Mouse (Mus musculus) ovary, adult 18-20 months (tissue): ENCODE measurements around the gene Tmem116.

Source experiments
- DNase-seq: peaks from one replicate; pipeline ENCODE4 v3.0.0; 2022; ENCODE audit warnings: low spot score, mixed read lengths

The Tmem116 gene

DNA sequence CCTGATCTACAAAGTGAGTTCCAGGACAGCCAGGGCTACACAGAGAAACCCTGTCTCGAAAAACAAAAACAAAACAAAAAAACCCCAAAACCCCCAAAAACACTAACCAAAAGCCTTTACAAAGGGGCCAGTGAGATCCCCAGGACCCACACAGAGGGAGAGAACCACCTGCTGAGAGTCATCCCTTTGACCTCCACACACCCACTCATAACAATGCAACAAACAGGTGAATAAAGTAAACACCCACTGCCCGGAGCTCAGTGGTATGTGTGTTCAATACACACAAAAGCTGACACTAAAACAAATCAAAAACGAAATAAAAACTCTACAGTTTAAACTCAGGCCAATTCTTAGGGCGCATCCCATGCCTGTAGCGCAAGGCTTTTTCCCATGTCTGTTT is 88.4 kb downstream of the Tmem116 start:
- DNase-seq: no peak

DNA sequence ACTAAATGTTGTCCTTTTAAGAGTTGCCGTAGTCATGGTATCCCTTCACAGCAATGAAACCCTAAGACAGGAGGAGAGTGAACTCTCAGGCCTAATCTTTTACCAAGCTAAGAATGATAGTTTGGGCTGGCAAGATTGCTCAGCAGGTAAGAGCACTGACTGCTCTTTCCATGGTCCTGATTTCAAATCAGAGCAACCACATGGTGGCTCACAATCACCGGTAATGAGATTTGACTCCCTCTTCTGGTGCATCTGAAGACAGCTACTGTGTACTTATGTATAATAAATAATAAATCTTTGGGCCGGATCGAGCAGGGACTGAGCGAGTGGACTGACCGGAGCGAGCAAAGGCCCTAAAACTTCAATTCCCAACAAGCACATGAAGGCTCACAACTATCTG is 89.5 kb downstream of the Tmem116 start:
- DNase-seq: no peak

DNA sequence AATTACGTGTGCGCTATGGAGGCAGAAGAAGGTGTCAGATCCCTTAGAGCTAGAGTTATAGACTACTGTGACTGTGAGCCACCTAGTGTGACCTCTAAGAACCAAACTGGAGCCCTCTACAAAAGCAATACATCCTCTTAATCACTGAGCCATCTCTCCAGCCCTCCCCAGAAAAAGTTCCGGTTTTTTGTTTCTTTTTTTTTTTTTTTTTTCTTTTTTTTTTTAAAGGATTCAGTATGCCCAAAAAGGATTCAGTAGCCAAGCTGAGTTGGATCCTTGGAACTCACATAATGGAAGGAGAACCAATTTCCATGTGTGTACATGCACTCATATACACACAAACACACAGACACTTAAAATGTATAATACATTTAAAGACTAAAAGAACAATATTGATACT is 91.7 kb downstream of the Tmem116 start:
- no peak for DNase-seq

DNA sequence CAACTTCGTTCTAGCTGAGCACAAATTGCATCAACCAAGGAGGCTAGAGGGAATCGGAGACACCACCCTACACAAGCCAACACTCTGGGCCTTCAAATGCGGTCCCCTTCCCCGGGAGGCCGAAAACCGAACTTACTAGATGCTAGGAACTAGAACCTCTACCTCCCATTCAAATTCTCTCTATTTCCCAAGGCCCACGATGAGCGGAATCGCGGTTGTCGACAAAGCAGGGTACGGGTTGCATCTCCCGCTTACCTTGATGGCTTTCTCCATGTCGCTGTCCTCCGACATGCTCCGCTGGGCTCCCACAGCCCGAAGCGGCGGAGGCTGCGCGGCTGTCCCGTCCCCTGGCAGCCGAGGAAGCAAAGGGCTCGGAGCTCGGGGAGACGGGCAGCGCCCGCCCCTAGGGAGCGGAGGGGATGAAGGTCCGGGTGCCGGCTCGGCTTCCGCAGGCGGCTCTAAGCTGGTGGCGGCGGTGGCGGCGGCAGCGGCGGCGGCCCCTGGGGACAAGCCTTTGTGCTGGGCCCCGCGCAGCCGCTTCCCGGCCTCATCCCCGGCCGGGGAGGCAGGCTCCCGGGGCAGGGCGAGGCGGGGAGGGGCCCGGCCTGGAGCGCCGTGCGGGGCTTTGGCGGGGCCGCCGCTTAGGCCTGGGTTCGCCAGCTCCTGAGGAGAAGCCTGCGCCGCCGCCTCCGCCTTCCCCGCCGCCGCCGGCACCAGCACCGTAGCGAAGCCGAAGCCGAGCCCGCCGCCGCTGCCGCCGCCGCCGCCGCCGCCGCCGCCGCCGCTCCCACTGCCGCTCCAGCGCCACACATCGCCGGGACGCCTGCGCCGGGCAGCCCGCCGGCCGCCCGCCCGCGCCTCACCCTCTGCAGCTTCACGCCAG is 93.5 kb downstream of the Tmem116 start, which contains the start of the genes Adam1a and Gm42878:
Gene Adam1a (minus strand): TSS at position 573 of the 883 bp plus-strand sequence.
Gene Gm42878 (minus strand): TSS at position 573 of the 883 bp plus-strand sequence.
- DNase-seq: no peak

DNA sequence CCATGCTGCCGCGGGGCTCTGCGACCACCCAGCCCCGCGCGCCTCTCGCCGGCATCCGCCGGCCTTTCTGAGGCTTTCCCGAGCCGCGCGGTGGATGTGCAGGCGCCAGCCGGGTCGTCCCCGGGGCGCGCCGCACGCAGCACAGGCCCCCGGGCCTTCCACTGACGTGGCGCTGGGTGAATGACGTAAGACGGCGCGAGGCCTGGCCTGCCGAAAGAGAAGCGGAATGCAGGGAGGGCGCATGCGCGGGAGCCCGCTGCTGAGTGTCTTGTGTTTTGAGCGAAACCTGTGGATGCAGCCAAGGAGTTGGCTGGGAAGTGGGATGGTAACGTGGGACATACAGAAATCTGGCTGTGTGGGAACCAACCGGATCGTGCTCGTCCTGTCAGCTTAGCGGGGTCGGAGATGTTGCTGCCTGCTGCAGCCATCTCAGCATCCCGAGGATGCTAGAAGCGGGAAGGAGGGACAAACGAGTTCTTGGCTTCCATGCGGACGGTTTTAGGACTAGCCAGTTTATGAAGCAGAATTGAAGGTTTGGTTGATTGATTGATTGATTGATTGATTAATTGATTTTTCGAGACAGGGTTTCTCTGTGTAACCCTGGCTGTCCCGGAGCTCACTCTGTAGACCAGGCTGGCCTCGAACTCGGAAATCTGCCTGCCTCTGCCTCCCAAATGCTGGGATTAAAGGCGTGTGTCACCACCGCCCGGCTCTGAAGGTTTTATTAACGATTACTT is 94.3 kb downstream of the Tmem116 start, which contains the start of gene Mapkapk5:
Gene Mapkapk5 (minus strand): TSS at position 113 of the 737 bp plus-strand sequence.
- DNase-seq: peak; percentile 92

DNA sequence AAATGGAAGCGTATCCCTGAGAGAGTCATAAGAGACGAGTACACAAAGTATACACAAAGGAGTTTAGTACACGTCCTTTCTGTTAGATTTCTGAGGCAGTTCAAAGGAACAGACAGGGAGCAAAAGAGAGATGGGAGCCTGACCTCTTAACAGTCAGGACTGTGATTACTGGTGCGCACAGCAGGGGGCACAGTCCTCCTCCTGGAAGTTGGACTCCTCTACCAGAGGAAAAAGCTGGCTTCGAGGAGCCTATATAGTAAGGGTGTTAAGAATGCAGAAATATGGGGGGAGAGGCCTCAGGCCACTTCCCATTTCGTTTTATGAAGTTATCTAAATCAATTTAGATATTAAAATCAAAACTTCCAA is 94.8 kb downstream of the Tmem116 start:
- DNase-seq: no peak

DNA sequence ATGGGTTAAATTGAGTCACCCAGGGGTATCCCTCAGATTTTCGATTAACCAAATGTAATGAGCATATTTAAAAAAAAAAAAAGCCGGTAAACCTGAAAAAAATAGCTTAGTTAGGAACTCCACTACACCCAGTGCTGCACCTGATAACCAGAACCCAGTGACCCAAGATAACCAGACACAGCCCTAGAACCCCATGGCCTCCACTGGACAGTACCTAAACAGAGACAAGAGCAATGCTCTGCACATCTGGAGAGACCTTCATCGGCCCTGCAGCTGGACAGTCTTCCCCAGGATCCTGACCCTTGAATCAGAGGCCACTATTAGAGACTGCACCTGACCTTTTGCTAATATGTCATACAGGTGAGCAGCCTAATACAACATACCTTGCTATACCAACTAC is 95.4 kb downstream of the Tmem116 start:
- no peak for DNase-seq

DNA sequence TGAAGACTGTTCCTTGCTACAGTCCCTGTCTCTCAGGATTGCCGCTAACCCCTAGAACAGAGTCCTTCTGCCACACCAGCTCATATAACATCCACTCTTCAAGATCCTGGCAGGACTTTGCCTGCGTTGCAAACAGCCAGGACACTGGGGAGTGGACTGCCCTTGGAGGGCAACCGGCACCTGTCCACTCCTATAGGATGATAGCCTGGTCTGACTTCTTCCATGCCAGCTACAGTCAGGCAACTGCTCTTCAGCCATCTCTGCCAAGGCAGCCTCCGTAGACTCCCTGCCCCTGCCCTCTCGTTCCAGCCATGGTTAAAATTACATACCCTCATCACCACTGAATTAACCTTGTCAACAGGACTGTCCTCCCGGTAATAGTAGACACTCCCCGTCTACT is 97.5 kb downstream of the Tmem116 start:
- no peak for DNase-seq

DNA sequence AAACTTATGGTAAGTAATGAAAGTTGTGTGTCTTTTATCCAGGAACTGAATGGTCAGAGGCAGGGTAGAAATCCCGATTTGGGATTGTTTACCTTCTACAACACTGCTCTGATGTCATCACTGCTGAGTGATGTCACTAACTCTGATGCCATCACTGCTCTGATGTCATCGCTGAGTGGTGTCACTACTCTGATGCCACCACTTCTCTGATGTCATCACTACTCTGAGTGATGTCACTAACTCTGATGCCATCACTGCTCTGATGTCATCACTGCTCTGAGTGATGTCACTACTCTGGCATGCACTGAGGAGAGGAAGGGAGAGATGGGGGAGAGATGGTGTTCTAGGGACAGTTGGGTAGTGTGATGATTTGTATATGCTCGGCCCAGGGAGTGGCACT is 110.7 kb downstream of the Tmem116 start:
- DNase-seq: no peak

DNA sequence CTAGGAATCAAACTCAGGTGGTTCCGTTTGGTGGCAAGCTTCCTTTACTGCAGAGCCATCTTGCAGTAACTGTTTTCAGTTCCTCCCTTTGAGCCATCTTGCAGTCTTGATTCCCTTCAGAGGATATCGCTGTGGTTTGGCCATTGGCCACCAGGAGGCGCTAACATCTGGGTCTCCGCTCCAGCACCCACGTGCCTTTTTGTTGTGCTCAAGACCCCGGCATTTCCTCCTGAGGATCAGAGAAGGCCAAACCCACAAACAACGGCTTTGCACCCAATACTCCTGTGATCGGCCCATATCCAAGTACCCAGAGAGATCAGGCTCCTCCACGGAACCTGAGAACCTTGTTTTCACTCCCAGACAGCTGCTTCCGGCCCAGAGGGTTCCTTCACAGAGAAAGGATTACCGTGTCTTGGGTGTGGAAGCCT is 112.8 kb downstream of the Tmem116 start:
- DNase-seq: peak; percentile 58

DNA sequence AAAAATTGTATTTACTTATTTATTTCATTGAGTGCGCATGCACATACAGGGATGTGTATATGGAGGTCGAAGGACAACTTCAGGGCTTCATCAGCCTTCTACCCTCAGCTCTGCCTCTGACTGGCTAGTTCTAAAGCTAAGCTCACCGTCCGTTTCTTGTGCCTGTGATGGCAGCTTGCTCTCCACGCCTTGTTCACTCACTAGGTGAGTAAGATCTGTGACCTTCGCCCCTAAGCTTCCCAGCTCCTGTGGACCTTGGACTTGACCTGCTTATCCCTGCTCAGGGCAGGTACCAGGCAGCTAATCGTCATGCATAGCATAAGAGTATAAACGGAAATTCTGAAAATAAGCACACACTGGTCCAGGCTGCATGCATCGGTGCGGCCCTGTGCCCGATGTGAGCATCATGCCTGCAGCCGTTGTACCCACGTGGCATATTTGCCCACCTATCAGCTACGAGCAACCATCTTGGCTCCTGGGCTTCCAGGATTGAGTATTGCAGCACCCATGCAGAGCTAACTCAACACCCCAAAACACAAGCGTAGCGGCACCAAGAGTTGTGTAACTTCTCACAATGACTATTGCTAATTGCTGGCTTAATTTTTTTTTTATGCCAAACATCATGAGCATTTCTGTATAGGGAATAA is 114.5 kb downstream of the Tmem116 start:
- DNase-seq: no peak

DNA sequence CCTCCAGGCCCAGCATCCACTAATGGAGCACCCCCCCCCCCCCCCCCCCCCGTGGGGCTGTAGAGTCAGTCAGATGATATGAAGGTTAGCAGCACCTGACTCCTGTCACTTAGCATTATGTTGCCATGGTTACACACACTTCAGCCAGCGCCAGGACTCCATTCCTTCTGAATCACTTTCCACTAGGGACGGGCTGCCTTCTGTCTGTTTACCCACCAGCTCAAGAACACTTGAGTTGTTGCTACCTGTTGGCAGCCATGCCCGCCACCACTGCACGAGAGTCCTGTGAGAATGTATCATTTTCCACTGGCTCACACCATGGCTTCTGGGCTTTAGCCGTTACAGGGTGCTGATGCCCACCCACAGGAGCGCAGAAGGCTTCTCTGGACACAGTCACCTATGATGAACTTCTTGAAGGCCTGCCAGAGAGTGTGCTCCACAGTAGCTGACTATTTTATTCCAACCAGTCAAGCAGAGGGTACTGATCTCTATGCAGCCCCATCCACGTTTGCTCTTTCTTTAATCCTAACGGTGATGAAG is 118.3 kb downstream of the Tmem116 start:
- no peak for DNase-seq

DNA sequence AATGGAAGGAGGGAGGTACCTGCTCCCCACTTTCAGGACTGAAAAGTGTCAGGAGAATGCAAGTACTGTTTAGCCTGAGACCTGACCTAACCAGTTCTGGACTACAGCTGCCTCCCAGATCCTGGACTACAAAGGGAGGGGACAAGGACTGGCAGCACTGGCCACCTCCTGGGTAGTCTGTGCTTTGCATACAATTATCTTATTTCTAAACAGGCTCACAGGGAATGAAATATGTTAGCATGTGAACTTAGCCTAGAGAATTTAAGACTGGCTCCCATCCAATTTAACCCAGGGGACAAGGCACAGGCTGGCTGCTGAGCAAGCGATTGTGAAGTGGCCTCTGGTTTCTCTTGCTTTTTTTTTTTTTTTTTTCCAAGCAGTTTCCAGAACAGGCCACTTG is 119.1 kb downstream of the Tmem116 start:
- no peak for DNase-seq
